Mouse (Mus musculus): ENCODE measurements at regions not wholly inside any gene's neighbourhood (a gene's known extent, or its start where the extent isn't known, plus 50 kb on each side); places are given as distances from the start of the nearest gene placed in this dataset.
"Not testable (repeated sequence)": the region's sequence is repeated elsewhere in the genome, so short reads cannot be mapped to it uniquely, and the experiment has no call there.

DNA sequence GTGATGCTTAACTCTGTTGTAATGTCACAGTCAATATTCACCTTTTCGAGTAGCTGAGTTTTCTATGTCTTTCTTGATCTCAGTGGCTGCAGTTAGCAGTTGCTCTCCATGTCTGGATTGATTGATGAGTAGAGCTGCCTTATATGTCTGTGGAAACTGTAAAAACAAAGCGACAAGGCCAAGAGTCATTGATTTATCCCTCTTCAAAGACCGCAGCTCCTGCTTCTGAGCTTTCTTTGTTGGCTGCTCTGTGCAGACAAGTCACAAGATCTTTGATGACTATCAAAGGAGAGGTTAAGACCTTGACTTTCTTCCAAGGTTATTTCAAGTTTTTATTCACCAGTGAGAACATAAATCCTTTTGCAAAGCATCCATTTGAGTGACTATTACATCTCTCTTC is 395.2 kb downstream of the Rad51ap2 start:
- POLR2A ChIA-PET = no interaction called here
- CTCF ChIA-PET = interaction anchor here in 1 of 4 experiments (0.6 kb wide), 1 partner anchor 545 kb away, joined by 3 read pairs; no protein-coding TSS in a partner anchor

DNA sequence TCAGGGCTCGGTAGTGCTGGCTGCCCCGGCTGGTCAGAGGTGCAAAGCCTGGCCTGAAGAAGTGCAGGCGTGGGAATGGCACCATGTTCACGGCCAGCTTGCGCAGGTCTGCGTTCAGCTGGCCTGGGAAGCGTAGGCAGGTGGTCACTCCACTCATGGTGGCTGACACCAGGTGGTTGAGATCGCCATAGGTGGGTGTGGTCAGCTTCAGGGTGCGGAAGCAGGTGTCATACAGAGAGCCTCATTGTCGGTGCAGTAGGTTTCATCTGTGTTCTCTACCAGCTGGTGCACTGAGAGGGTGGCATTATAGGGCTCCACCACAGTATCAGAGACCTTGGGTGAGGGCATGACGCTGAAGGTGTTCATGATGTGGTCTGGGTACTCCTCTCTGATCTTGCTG is 380.1 kb upstream of the Fam49a start:
- POLR2A ChIA-PET, CTCF ChIA-PET: not testable (repeated sequence)

DNA sequence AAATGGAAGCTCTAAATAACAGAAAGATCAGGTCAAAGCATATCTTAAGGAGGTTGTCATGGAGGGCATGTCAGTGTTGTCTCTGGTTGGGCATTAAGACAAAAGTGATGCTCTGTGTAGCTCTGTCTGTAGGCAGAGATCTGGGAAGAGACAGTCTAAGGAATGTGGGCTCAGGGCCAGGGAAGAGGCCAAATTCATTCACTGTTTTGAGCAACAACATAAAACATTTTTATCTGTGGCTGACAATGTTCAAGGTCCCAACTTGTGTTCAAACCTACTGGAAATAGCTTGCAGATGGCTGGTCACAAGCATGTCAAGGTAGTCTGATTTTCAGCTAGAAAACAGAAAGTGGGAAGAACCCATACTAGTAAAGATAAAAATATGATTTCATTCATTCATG is 374.6 kb upstream of the Fam49a start:
- POLR2A ChIA-PET = no interaction called here
- CTCF ChIA-PET = no interaction called here

DNA sequence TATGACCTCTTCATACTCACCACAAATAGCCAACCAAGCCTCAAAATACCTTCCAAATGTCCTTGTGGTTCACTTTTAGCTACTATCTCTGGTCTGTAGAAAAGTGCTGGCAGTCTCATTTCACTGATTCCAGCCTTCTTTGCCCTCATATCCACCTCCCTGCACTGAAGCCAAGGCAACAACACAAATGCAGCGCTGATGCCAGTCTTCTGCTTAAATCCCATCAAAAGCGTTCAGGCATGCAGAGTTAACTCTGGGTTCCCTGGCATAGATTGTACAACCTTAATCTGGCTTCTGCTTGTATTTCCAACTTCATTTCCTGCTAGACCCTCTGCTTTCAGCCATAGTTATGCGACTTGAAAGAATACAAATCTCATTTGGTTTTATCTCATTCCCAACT is 362.9 kb upstream of the Fam49a start:
- POLR2A ChIA-PET = no interaction called here
- CTCF ChIA-PET = interaction anchor here in 1 of 4 experiments (0.7 kb wide), 1 partner anchor 35 kb away, joined by 4 read pairs; no protein-coding TSS in a partner anchor

DNA sequence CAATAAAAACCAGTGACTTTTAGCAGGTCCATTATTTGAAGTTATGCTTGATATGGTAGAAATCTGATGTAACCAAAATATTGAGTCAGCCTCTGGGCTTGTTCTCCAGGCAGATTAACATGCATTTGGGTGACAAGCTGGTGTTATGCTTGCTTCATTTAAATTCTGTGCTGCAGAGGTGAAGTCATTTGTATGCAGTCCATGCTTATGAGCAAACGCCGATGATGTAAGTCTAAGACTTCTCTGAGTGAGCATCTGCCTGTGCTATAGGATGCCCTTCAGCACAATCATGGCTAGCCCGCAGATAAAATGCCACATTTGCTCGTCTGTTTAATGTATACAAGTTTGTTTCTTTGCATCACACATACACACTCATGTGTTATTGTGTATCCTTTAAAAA is 355.4 kb upstream of the Fam49a start:
- POLR2A ChIA-PET = interaction anchor here in 1 of 4 experiments (0.5 kb wide), 1 partner anchor 169 kb away, joined by 3 read pairs; no protein-coding TSS in a partner anchor
- CTCF ChIA-PET = no interaction called here

Data from embryonic stem cell, embryonic (primary cell).